Mouse (Mus musculus) monocyte, adult 2 months (primary cell): ENCODE measurements around the gene Otub1.

Source experiments
- DNase-seq, 2 experiments: peaks; one replicate each; pipeline ENCODE4 v3.0.0; 2022; ENCODE audit warnings: low spot score in 2 of 2, low read depth in 1 of 2

Gene Otub1

GRCm38 (mm10) chr19:7148541-7149085 is 57.5 kb downstream of the Otub1 start:
- DNase-seq = no peak
